19 mouse cellular contexts compared by ENCODE assay signal in genomic region chr11:6063065-6063464, GRCm38 (mm10). TPM values are rescaled to one million over a fixed set of nuclear protein-coding genes. Genes with fewer than 3 reads are reported as not detected.
DNase-seq lines count a peak whose midpoint lies in the region; ATAC-seq and TF ChIP-seq lines count a peak whose summit lies in the region.
"Had no signal": no experiment of that assay in that cellular context is flagged by ENCODE, and none has a peak within 500 bp of the region (broad histone marks: within the 10 kb centered on the region; RNA-seq: fewer than 3 reads in every experiment).

No protein-coding gene starts in this region.

- H3K27me3 ChIP-seq in forebrain, embryonic 12.5 days: peaks cover 70% of the 10 kb centered on the region
- H3K27me3 ChIP-seq in forebrain, embryonic 10.5 days (ENCODE audit: poor library complexity, severe bottlenecking): peaks cover 73% of the 10 kb centered on the region
- H3K27me3 ChIP-seq in forebrain, embryonic 16.5 days (replicated peaks; ENCODE audit: control insufficient read depth, insufficient read depth, low read length): peaks cover 32% of the 10 kb centered on the region
- peaks cover 35% of the 10 kb centered on the region for H3K27me3 ChIP-seq in neural tube, embryonic 14.5 days (ENCODE audit: control insufficient read depth, insufficient read depth, low read length)

- H3K4me3 ChIP-seq in forebrain, embryonic 12.5 days (replicated peaks): no peak overlapping the region
- no peak overlapping the region for H3K4me3 ChIP-seq in forebrain, embryonic 10.5 days
- H3K4me3 ChIP-seq in left cerebral cortex, adult 2 months: peak overlapping the region; percentile 86
- peak overlapping the region; percentile 65 for H3K4me3 ChIP-seq in forebrain, embryonic 16.5 days (replicated peaks; ENCODE audit: low read length)
- H3K4me3 ChIP-seq in neural tube, embryonic 14.5 days (ENCODE audit: low read depth, low read length): 0 out of 2 replicates have a peak overlapping the region, but pooled peaks have one; percentile 82
- H3K4me3 ChIP-seq: embryonic facial prominence, embryonic 10.5 days; heart, embryonic 13.5 days; limb, embryonic 10.5 days had no signal

- peak overlapping the region; percentile 69; the same call in 1 of the 2 replicates for H3K4me2 ChIP-seq in forebrain, embryonic 12.5 days
- H3K4me2 ChIP-seq in forebrain, embryonic 16.5 days (ENCODE audit: low read length): peak overlapping the region; percentile 59
- peak overlapping the region; percentile 53; the same call in 1 of the 2 replicates for H3K4me2 ChIP-seq in neural tube, embryonic 14.5 days (ENCODE audit: low read depth, low read length)
- H3K4me2 ChIP-seq: heart, embryonic 13.5 days; liver, embryonic 11.5 days; lung, embryonic 14.5 days had no signal

- DNase-seq in forebrain, embryonic 10.5 days (ENCODE audit: extremely low spot score, low spot score): no peak
- no peak for DNase-seq in left cerebral cortex, adult 2 months (ENCODE audit: extremely low spot score in 1 of 2, low spot score in 2 of 2)
- DNase-seq in left cerebral cortex, adult 9 months (ENCODE audit: low spot score in 2 of 2): no peak
- no peak for DNase-seq in thymus, adult 18-20 months
- no peak for DNase-seq in thymus, postnatal 25 days
- DNase-seq: adrenal gland, postnatal 10 days; B cell, adult 2 months; heart, postnatal 36 days; lung, embryonic 14.5 days; thymus, adult 2 months had no signal

- 90% methylated on average over 7 of the region's 7 CpGs for WGBS in forebrain, embryonic 12.5 days
- 91% methylated on average over 7 of the region's 7 CpGs for WGBS in forebrain, embryonic 10.5 days
- WGBS in forebrain, embryonic 16.5 days: 87% methylated on average over 7 of the region's 7 CpGs
- WGBS in neural tube, embryonic 14.5 days: 81% methylated on average over 7 of the region's 7 CpGs

- H3K9ac ChIP-seq in forebrain, embryonic 12.5 days: no peak overlapping the region
- no peak overlapping the region; the same call in 1 of the 2 replicates for H3K9ac ChIP-seq in forebrain, embryonic 16.5 days (replicated peaks; ENCODE audit: low read depth, low read length)
- no peak overlapping the region for H3K9ac ChIP-seq in neural tube, embryonic 14.5 days (replicated peaks; ENCODE audit: low read depth, low read length)
- H3K9ac ChIP-seq: heart, embryonic 13.5 days; lung, embryonic 14.5 days had no signal

- intact Hi-C loops in left cerebral cortex, adult 2 months (cut with DNase I): loop anchor here (2.0 to 5.0 kb wide), 2 partner anchors 14 to 46 kb away; no protein-coding TSS in a partner anchor

- H3K27ac ChIP-seq in forebrain, embryonic 12.5 days: no peak overlapping the region
- no peak overlapping the region for H3K27ac ChIP-seq in forebrain, embryonic 10.5 days
- H3K27ac ChIP-seq in left cerebral cortex, adult 2 months: peak overlapping the region; percentile 97; the same call in 1 of the 2 replicates
- no peak overlapping the region for H3K27ac ChIP-seq in forebrain, embryonic 16.5 days (ENCODE audit: low read length)
- no peak overlapping the region for H3K27ac ChIP-seq in neural tube, embryonic 14.5 days (ENCODE audit: low read depth, low read length)
- H3K27ac ChIP-seq: embryonic facial prominence, embryonic 10.5 days; heart, embryonic 13.5 days; limb, embryonic 10.5 days; macrophage had no signal

- no peak for ATAC-seq in forebrain, embryonic 12.5 days (ENCODE audit: low FRiP score)
- no peak for ATAC-seq in forebrain, embryonic 16.5 days
- no peak for ATAC-seq in neural tube, embryonic 14.5 days (ENCODE audit: low read depth)
- ATAC-seq: intestine, embryonic 16.5 days had no signal

- no peaks in the 10 kb centered on the region for H3K36me3 ChIP-seq in forebrain, embryonic 12.5 days (replicated peaks)
- no peaks in the 10 kb centered on the region for H3K36me3 ChIP-seq in forebrain, embryonic 10.5 days (replicated peaks)
- no peaks in the 10 kb centered on the region for H3K36me3 ChIP-seq in forebrain, embryonic 16.5 days (ENCODE audit: control insufficient read depth, insufficient read depth)
- H3K36me3 ChIP-seq in neural tube, embryonic 14.5 days (ENCODE audit: control insufficient read depth, insufficient read depth, low read length): no peaks in the 10 kb centered on the region
- H3K36me3 ChIP-seq: embryonic facial prominence, embryonic 10.5 days; heart, embryonic 13.5 days; limb, embryonic 10.5 days had no signal

- no peaks in the 10 kb centered on the region for H3K9me3 ChIP-seq in forebrain, embryonic 12.5 days
- no peaks in the 10 kb centered on the region for H3K9me3 ChIP-seq in forebrain, embryonic 10.5 days
- H3K9me3 ChIP-seq in forebrain, embryonic 16.5 days (ENCODE audit: control insufficient read depth, low read length): no peaks in the 10 kb centered on the region
- H3K9me3 ChIP-seq in neural tube, embryonic 14.5 days (ENCODE audit: control insufficient read depth, low read length): no peaks in the 10 kb centered on the region
- H3K9me3 ChIP-seq: embryonic facial prominence, embryonic 10.5 days; heart, embryonic 13.5 days; limb, embryonic 10.5 days had no signal

- no peak for TF ChIP-seq CTCF in left cerebral cortex, adult 2 months (IDR thresholded peaks at IDR 0.05)

- H3K4me1 ChIP-seq in forebrain, embryonic 12.5 days: peaks cover 19% of the 10 kb centered on the region
- H3K4me1 ChIP-seq in forebrain, embryonic 10.5 days: peaks cover 31% of the 10 kb centered on the region
- peaks cover 30% of the 10 kb centered on the region for H3K4me1 ChIP-seq in forebrain, embryonic 16.5 days (replicated peaks; ENCODE audit: control insufficient read depth, insufficient read depth, low read length)
- peaks cover 8% of the 10 kb centered on the region; the same call in 1 of the 2 replicates for H3K4me1 ChIP-seq in neural tube, embryonic 14.5 days (ENCODE audit: control insufficient read depth, insufficient read depth, low read length)

RNA-seq across cellular contexts. Expression of gene Camk2b, which starts 3.1 kb away (rescaled TPM):
- 11.0 and 11.7 TPM in 2 replicates for polyA plus RNA-seq in forebrain, embryonic 12.5 days (2016; fragmentation: Nextera tagmentation; extraction: Ambion mirVana)
- 0.51 and 0.63 TPM in 2 replicates for polyA plus RNA-seq in forebrain, embryonic 10.5 days (2016; fragmentation: Nextera tagmentation; extraction: Ambion mirVana)
- total RNA-seq in left cerebral cortex, adult 2 months (2021): 100 to 1,000 TPM; 607 to 644 TPM
- polyA plus RNA-seq in forebrain, embryonic 16.5 days (2015; fragmentation: Nextera tagmentation; extraction: Ambion mirVana): 163 and 171 TPM in 2 replicates
- 106 and 144 TPM in 2 replicates for polyA plus RNA-seq in neural tube, embryonic 14.5 days (2014; fragmentation: Nextera tagmentation; extraction: Ambion mirVana)

Comparison
In these comparisons a context has a peak if more than half of its experiments do, and no peak if none do; other contexts are left out.
1. H3K4me3 ChIP-seq: peak in left cerebral cortex, adult 2 months (single experiment), forebrain, embryonic 16.5 days (single experiment) and neural tube, embryonic 14.5 days (single experiment); none in forebrain, embryonic 12.5 days (single experiment) and forebrain, embryonic 10.5 days (single experiment).
2. Peak in every context shown above with its lines, with median percentiles within 50 percentile points of each other: H3K4me2 ChIP-seq.